Mouse (Mus musculus) hindbrain, embryonic 14.5 days (tissue): ENCODE data around the gene Agrn. TPM values are rescaled to one million over a fixed set of nuclear protein-coding genes. Genes with fewer than 3 reads are reported as not detected.

Experiments
- ATAC-seq: fragments of 200-750 bp; cut with Nextera tagmentation; 2 replicates; pipeline ENCODE4 v1.8.0; 2017; ENCODE audit warnings: moderate number of reproducible peaks, mild to moderate bottlenecking, moderate TSS enrichment, moderate library complexity; ENCODE audit not compliant: low FRiP score
- DNase-seq: peaks from one replicate; pipeline ENCODE4 v3.0.0-alpha.2; 2015; ENCODE audit warnings: low spot score
- H3K27ac ChIP-seq: fragments of 300-500 bp; sonication (generic); 2 replicates; pipeline ENCODE4 v1.5.1; 2014; ENCODE audit warnings: mild to moderate bottlenecking, moderate library complexity
- H3K27me3 ChIP-seq: fragments of 300-500 bp; sonication (generic); 2 replicates; pipeline ENCODE4 v1.6.1; 2014; ENCODE audit warnings: mild to moderate bottlenecking, low read length, mixed read lengths; ENCODE audit not compliant: control insufficient read depth, insufficient read depth
- H3K36me3 ChIP-seq: fragments of 300-500 bp; sonication (generic); replicated peaks from 2 replicates; pipeline ENCODE4 v1.6.1; 2014; ENCODE audit not compliant: control insufficient read depth, insufficient read depth
- H3K4me1 ChIP-seq: fragments of 300-500 bp; sonication (generic); replicated peaks from 2 replicates; pipeline ENCODE4 v1.6.1; 2014; ENCODE audit warnings: antibody characterized with exemption, low read length, mixed read lengths; ENCODE audit not compliant: control insufficient read depth, insufficient read depth
- H3K4me2 ChIP-seq: fragments of 300-500 bp; sonication (generic); replicated peaks from 2 replicates; pipeline ENCODE4 v1.6.1; 2014; ENCODE audit warnings: mild to moderate bottlenecking, moderate library complexity
- H3K4me3 ChIP-seq: fragments of 300-500 bp; sonication (generic); replicated peaks from 2 replicates; pipeline ENCODE4 v1.5.1; 2014; ENCODE audit warnings: mild to moderate bottlenecking, low read length
- H3K9ac ChIP-seq: fragments of 300-500 bp; sonication (generic); 2 replicates; pipeline ENCODE4 v1.6.1; 2014
- H3K9me3 ChIP-seq: fragments of 300-500 bp; sonication (generic); 2 replicates; pipeline ENCODE4 v1.6.1; 2016; ENCODE audit warnings: low read length; ENCODE audit not compliant: control insufficient read depth
- WGBS: fragments of 180-500 bp; shearing (Covaris S2); extraction: QIAGEN DNeasy Blood & Tissue Kit; methylation state at CpG from one replicate; pipeline ENCODE4 v1.1.7; 2014; 5-methylcytosine and 5-hydroxymethylcytosine counted together
- polyA plus RNA-seq: library from polyadenylated mRNA; unstranded; fragments of >200 nt; fragmentation: Nextera tagmentation; extraction: Ambion mirVana; gene quantifications from 2 replicates; pipeline ENCODE4 v1.2.1, GENCODE M21; 2014

Gene Agrn
- polyA plus RNA-seq, 1 experiment from 2014 or later = 127 TPM

- Histone ChIP-seq H3K36me3 (peaks cover 29% of the 10 kb centered on the region), H3K4me3 (no peak overlapping the region), H3K4me2 (no peak overlapping the region), H3K9ac (no peak overlapping the region), H3K27ac (no peak overlapping the region), H3K27me3 (no peaks in the 10 kb centered on the region), H3K4me1 (peaks cover 56% of the 10 kb centered on the region), H3K9me3 (no peaks in the 10 kb centered on the region)
- DNase-seq (no peak), ATAC-seq (no peak)
- 28% methylated on average over 2 of the region's 2 CpGs for WGBS
Measured at GRCm38 (mm10) chr4:156193200-156193590, 4.1 kb downstream of the Agrn start.

GRCm38 (mm10) chr4:156192421-156193199, 4.7 kb downstream of the Agrn start:
- peaks cover 29% of the 10 kb centered on the region for H3K36me3 ChIP-seq
- H3K4me2 ChIP-seq = no peak overlapping the region
- H3K4me3 ChIP-seq = no peak overlapping the region
- no peak for DNase-seq
- peaks cover 61% of the 10 kb centered on the region for H3K4me1 ChIP-seq
- ATAC-seq = no peak
- no peaks in the 10 kb centered on the region for H3K27me3 ChIP-seq
- H3K27ac ChIP-seq = peak overlapping the region; percentile 12; the same call in 1 of the 2 replicates
- no peaks in the 10 kb centered on the region for H3K9me3 ChIP-seq
- no peak overlapping the region for H3K9ac ChIP-seq
- 59% methylated on average over 8 of the region's 8 CpGs for WGBS

GRCm38 (mm10) chr4:156188811-156189323, 8.4 kb downstream of the Agrn start:
- H3K9ac ChIP-seq = peak overlapping the region; percentile 12; the same call in 1 of the 2 replicates
- peak; percentile 18 for ATAC-seq
- peak overlapping the region; percentile 23; the same call in 1 of the 2 replicates for H3K4me2 ChIP-seq
- H3K4me1 ChIP-seq = peaks cover 66% of the 10 kb centered on the region
- peak; percentile 65 for DNase-seq
- peaks cover 21% of the 10 kb centered on the region for H3K36me3 ChIP-seq
- peak overlapping the region; percentile 60 for H3K27ac ChIP-seq
- no peak overlapping the region for H3K4me3 ChIP-seq
- no peaks in the 10 kb centered on the region for H3K27me3 ChIP-seq
- H3K9me3 ChIP-seq = no peaks in the 10 kb centered on the region
- WGBS = 3% methylated on average over 6 of the region's 6 CpGs

- Histone ChIP-seq H3K4me1 (peaks cover 67% of the 10 kb centered on the region), H3K36me3 (peaks cover 21% of the 10 kb centered on the region), H3K27me3 (no peaks in the 10 kb centered on the region), H3K4me3 (no peak overlapping the region), H3K9me3 (no peaks in the 10 kb centered on the region), H3K27ac (peak overlapping the region; percentile 60), H3K4me2 (peak overlapping the region; percentile 23; the same call in 1 of the 2 replicates), H3K9ac (peak overlapping the region; percentile 12)
- DNase-seq (no peak), ATAC-seq (0 out of 2 replicates have a peak, but pooled peaks have one; percentile 12)
- 24% methylated on average over 5 of the region's 5 CpGs for WGBS
Measured at GRCm38 (mm10) chr4:156188162-156188810, 9.0 kb downstream of the Agrn start.

- no peaks in the 10 kb centered on the region for H3K27me3 ChIP-seq
- H3K4me3 ChIP-seq = peak overlapping the region; percentile 56
- peaks cover 85% of the 10 kb centered on the region for H3K4me1 ChIP-seq
- H3K27ac ChIP-seq = peak overlapping the region; percentile 96
- H3K36me3 ChIP-seq = peaks cover 19% of the 10 kb centered on the region
- DNase-seq (peak; percentile 68), ATAC-seq (peak; percentile 58)
- peak overlapping the region; percentile 90 for H3K9ac ChIP-seq
- peak overlapping the region; percentile 74 for H3K4me2 ChIP-seq
- 4% methylated on average over 29 of the region's 31 CpGs for WGBS
- H3K9me3 ChIP-seq = no peaks in the 10 kb centered on the region
Measured at GRCm38 (mm10) chr4:156185950-156186850, 11.1 kb downstream of the Agrn start.

GRCm38 (mm10) chr4:156185456-156185949, 11.8 kb downstream of the Agrn start:
- Histone ChIP-seq H3K27me3 (no peaks in the 10 kb centered on the region), H3K9ac (peak overlapping the region; percentile 90), H3K36me3 (peaks cover 20% of the 10 kb centered on the region), H3K4me2 (peak overlapping the region; percentile 74), H3K4me3 (peak overlapping the region; percentile 56), H3K9me3 (no peaks in the 10 kb centered on the region), H3K4me1 (peaks cover 92% of the 10 kb centered on the region), H3K27ac (peak overlapping the region; percentile 96)
- WGBS = 40% methylated on average over 13 of the region's 13 CpGs
- no peak; the same call in 1 of the 2 replicates for ATAC-seq
- DNase-seq = no peak

- H3K9ac ChIP-seq = peak overlapping the region; percentile 90
- peak overlapping the region; percentile 56 for H3K4me3 ChIP-seq
- H3K27me3 ChIP-seq = no peaks in the 10 kb centered on the region
- H3K4me2 ChIP-seq = peak overlapping the region; percentile 74
- peak overlapping the region; percentile 96 for H3K27ac ChIP-seq
- WGBS = 61% methylated on average over 7 of the region's 7 CpGs
- no peaks in the 10 kb centered on the region for H3K9me3 ChIP-seq
- H3K36me3 ChIP-seq = peaks cover 26% of the 10 kb centered on the region
- DNase-seq = no peak
- peaks cover 83% of the 10 kb centered on the region for H3K4me1 ChIP-seq
- ATAC-seq = no peak; the same call in 1 of the 2 replicates
Measured at GRCm38 (mm10) chr4:156184291-156184954, 12.9 kb downstream of the Agrn start.

GRCm38 (mm10) chr4:156183747-156184146, 13.5 kb downstream of the Agrn start:
- H3K9ac ChIP-seq = peak overlapping the region; percentile 45; the same call in 1 of the 2 replicates
- peak overlapping the region; percentile 74 for H3K4me2 ChIP-seq
- WGBS = 85% methylated on average over 5 of the region's 5 CpGs
- H3K36me3 ChIP-seq = peaks cover 33% of the 10 kb centered on the region
- H3K9me3 ChIP-seq = no peaks in the 10 kb centered on the region
- peaks cover 77% of the 10 kb centered on the region for H3K4me1 ChIP-seq
- H3K27ac ChIP-seq = no peak overlapping the region
- H3K27me3 ChIP-seq = no peaks in the 10 kb centered on the region
- DNase-seq (no peak), ATAC-seq (no peak)
- peak overlapping the region; percentile 56 for H3K4me3 ChIP-seq
